Mouse (Mus musculus): Measurements from ENCODE around the gene Celf2. TPM values are rescaled to one million over a fixed set of nuclear protein-coding genes. Genes with fewer than 3 reads are reported as not detected.

Celf2 gene
- total RNA-seq, 1 experiment from 2014 or later: 180 TPM

DNA sequence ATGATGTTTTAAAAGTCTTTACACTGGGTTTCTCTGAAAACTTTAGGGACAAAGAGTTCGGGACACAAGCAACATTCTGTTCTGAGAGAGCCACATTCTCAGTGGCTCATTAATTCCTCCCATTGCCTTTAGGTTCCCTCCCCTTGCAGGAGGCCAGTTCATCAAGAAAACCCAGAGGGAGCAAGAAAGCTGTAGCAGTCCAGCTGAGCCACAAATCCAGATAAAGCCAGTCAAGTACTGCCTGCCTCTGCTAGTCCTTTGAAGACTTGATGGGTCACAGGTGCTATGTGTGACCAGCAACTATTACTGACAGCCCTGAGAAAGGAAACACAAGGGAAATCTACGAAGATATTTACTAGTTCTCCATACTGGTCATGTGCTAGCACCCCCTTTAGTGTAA is 681.8 kb downstream of the Celf2 start:
- ATAC-seq (replicated peaks in 1 of 2; ENCODE audit: insufficient read depth in 1 of 2, low FRiP score in 2 of 2, low TSS enrichment in 1 of 2, low read depth in 1 of 2, poor library complexity in 2 of 2, severe bottlenecking in 2 of 2): no peak

DNA sequence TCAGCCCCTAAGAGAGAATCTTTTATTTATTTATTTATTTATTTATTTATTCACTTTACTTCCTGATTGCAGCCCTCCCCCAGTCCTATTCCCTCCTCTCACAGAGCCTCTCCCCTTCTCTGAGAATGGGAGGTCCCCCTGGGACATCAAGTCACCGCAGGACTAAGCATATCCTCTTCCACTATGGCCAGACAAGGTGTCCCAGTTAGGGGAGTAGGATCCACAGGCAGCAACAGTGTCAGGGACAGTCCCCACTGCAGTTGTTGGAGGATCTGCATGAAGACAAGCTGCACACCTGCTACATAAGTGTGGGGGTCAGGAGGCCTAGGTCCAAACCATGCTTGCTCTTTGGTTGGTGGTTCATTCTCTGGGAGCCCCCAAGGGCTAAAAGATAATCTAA is 686.3 kb downstream of the Celf2 start:
- no peak for ATAC-seq (replicated peaks in 1 of 2; ENCODE audit: insufficient read depth in 1 of 2, low FRiP score in 2 of 2, low TSS enrichment in 1 of 2, low read depth in 1 of 2, poor library complexity in 2 of 2, severe bottlenecking in 2 of 2)

DNA sequence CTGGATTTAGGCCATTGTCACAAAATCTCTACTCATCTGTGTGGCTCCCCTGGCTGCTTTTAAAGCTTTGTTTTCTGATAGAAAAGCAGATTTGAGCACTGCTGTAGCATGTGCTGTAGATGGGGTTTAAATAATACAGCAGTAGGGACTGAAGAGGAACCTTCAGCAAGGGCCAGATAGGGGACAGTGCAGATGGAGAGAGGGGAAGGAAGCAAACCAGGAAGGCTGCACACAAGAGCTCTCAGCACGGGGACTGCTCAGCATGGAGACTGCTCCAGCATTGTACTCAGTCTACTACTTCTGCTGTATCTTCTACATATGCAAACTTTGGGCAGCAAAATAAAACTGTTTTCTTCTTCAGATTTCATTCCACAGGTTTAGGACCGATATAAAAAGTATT is 687.8 kb downstream of the Celf2 start:
- peak; percentile 71 to 89 for ATAC-seq (replicated peaks in 1 of 2; ENCODE audit: insufficient read depth in 1 of 2, low FRiP score in 2 of 2, low TSS enrichment in 1 of 2, low read depth in 1 of 2, poor library complexity in 2 of 2, severe bottlenecking in 2 of 2)

DNA sequence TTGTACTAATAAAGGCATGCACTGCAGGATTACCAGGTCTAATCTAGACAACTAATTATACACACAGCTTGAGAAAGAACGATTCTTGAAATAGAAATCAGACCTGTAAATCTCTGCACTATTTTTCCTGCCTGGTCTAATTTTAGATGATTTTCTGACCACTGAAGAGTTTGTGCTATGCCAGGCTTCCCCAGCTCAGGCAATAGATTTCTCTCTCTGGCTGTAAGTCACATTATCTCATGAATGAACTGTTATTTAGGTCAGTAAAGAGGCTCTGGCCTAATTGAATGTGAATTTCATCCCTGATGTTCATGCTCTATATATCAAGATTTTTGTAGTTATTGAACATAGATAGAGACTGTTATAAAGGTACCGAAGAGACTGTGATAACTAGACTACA is 694.1 kb downstream of the Celf2 start:
- ATAC-seq (replicated peaks in 1 of 2; ENCODE audit: insufficient read depth in 1 of 2, low FRiP score in 2 of 2, low TSS enrichment in 1 of 2, low read depth in 1 of 2, poor library complexity in 2 of 2, severe bottlenecking in 2 of 2): no peak

DNA sequence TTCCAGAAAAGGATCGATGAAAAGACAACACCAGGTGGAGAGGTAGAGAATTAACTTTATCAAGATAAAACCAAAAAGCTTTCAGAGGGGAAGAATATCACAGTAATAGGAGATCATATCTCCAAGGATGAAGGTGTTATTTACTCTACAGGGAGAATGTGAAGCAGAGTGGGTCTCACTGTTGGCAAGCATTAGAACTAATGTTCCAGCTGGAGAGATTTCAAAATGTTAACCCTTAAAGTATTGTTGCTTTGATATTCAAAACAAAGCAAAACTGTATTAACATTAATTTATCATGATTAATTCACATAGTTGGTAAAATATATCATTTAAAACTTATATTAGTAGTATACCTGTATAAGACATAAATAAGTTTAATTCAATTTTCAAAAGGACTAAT is 700.6 kb downstream of the Celf2 start:
- ATAC-seq (replicated peaks in 1 of 2; ENCODE audit: insufficient read depth in 1 of 2, low FRiP score in 2 of 2, low TSS enrichment in 1 of 2, low read depth in 1 of 2, poor library complexity in 2 of 2, severe bottlenecking in 2 of 2): no peak

DNA sequence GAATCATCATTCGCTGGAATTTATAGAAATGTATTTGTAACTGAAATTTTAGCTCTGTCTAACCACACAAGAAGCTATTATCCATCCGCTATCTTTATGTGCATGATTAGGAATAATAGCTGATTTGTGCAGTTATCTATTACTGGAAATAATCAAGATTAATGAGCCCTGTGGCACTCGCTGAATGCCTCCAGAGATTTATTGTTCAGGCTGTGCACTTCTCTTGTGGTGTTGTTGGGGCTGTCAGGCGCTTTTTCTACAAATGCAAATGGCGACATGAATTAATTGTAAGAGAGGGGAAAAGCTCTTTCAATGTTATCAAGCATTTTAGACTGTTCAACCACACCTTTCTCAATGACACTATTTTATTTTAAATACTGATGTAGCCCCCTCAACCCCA is 712.6 kb downstream of the Celf2 start:
- no peak for ATAC-seq (replicated peaks in 1 of 2; ENCODE audit: insufficient read depth in 1 of 2, low FRiP score in 2 of 2, low TSS enrichment in 1 of 2, low read depth in 1 of 2, poor library complexity in 2 of 2, severe bottlenecking in 2 of 2)

DNA sequence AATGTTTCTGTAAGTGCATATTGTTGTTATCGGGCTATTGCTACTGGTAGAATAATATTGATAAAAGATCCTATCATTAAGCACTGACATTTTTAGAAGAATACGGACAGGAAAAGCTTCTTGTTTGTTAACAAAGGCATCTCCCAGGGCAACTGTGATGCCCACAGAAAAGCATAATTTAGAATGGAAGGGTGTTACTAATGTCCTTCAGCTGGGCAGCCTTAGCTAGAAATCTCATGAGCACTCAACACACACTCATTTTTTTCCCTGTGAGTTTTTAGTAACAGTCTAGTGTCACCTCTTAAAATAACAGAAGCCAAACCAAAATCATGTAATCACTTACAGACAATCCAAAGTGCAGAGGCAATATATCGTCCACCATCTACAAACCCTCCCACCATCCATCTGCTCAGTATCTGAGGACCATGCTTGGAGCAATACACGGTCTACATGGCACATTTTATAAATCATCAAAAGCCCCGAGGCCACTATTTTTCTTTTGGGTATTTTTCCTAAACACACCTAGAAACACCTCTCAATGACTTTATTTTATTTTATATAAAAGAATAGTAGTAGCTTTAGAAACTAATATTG is 713.3 kb downstream of the Celf2 start:
- ATAC-seq (replicated peaks in 1 of 2; ENCODE audit: insufficient read depth in 1 of 2, low FRiP score in 2 of 2, low TSS enrichment in 1 of 2, low read depth in 1 of 2, poor library complexity in 2 of 2, severe bottlenecking in 2 of 2): no peak

DNA sequence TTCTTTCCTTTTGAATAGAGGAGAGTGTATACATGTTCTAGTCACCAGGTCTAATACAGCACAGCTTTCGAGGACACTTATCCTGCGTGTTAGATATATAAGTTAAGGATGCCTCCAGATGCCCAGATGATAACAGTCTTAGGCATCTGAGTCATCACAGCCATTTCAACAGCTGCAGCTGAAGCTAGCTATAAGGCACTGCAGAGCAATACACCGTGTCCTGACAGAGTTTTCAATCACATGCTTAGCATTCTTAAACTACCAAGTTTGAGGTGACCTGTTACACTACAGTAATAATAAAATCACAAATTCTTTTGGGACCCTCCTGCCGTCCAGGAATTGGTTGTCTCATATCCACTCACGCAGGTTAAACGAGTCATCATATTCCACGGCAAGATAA is 714.5 kb downstream of the Celf2 start:
- ATAC-seq (replicated peaks in 1 of 2; ENCODE audit: insufficient read depth in 1 of 2, low FRiP score in 2 of 2, low TSS enrichment in 1 of 2, low read depth in 1 of 2, poor library complexity in 2 of 2, severe bottlenecking in 2 of 2): no peak

DNA sequence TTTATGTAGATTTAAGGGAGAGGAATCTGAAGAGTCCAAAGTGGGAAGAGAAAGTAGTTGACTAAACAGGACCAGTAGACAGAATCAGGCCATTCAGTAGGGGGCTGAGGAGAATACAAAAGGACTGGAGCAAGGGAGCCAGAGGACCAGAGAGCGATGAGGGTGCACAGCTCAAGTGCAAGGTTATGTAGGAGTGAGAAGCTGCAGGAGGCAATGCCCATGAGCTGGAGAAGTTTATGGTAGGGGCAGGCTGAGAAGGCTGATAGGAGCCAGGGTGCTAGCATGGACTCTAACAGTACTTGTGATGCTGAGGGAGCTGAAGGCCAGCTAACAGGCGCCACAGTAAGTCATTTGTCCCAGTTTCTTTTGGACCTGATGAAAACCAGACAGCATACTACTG is 718.5 kb downstream of the Celf2 start:
- no peak for ATAC-seq (replicated peaks in 1 of 2; ENCODE audit: insufficient read depth in 1 of 2, low FRiP score in 2 of 2, low TSS enrichment in 1 of 2, low read depth in 1 of 2, poor library complexity in 2 of 2, severe bottlenecking in 2 of 2)

DNA sequence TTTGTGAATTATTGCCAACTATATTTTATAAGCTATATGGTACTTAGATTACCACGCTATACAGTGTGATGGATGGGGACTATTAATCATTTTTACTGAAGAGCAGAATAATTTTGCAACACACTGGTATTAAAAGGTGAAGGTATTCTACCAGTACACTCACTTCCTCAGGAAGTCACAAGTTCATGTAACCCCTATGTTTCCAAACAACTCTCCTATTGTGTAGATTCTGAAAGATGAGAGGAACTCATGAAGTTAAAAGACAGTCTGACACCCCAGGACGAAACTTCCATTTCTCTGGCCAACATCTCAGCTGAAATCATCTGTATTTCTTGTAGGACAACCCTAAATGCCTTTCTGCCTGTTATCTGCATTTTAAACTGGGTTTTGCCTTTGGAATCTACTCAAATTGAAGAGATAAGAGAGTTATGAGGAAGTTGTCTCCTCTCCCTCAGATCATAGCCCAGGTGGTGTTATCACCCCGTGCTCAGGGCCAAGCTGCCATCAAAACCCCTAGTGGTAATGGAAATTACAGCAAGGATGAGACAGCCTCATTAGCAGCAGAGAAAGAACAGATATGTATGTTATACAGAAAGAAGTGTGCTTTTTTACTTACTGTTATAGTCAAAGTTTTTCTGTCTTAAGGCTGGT is 722.7 kb downstream of the Celf2 start:
- ATAC-seq (replicated peaks in 1 of 2; ENCODE audit: insufficient read depth in 1 of 2, low FRiP score in 2 of 2, low TSS enrichment in 1 of 2, low read depth in 1 of 2, poor library complexity in 2 of 2, severe bottlenecking in 2 of 2): peak; percentile 67 to 82

DNA sequence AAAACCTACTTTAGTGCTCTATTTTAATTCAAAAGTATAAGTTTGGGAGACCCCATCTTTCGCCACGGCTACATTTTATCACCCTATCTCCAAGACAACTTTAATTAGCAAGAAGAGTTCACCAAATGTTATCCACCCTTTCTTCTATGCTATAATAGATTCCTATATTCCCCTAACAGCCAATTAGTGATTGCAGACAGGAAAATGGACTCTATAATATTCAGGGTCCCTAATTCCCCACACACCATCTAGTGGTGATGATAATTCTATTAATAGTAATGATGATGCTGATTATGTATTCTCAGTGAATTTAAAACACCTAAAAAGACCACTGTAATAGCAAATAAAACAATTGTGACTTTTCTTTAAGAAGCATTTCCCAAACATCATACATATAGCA is 739.1 kb downstream of the Celf2 start:
- ATAC-seq (replicated peaks in 1 of 2; ENCODE audit: insufficient read depth in 1 of 2, low FRiP score in 2 of 2, low TSS enrichment in 1 of 2, low read depth in 1 of 2, poor library complexity in 2 of 2, severe bottlenecking in 2 of 2): no peak

DNA sequence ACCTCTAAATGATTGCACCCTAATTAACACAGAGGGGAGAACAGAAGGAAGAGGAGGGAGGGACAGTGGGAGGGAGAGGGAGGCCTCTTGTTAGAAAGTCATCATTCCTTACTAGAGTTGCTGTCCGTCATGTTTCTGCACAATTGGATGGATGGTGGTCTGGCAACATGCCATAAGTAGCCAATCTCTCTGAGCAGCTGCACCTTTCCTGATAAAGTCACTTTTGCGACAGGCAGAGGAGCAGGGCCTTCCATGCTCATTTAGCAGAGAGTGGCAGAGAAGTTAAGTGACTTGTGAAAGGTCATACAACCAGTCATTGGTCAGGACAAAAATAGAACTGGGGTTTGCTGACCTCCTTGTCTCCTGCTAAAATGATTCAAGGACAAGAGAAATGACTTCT is 747.0 kb downstream of the Celf2 start:
- 0 out of 4 replicates have a peak, but pooled peaks of 1 of the 2 experiments have one; percentile 12 for ATAC-seq (replicated peaks in 1 of 2; ENCODE audit: insufficient read depth in 1 of 2, low FRiP score in 2 of 2, low TSS enrichment in 1 of 2, low read depth in 1 of 2, poor library complexity in 2 of 2, severe bottlenecking in 2 of 2)

DNA sequence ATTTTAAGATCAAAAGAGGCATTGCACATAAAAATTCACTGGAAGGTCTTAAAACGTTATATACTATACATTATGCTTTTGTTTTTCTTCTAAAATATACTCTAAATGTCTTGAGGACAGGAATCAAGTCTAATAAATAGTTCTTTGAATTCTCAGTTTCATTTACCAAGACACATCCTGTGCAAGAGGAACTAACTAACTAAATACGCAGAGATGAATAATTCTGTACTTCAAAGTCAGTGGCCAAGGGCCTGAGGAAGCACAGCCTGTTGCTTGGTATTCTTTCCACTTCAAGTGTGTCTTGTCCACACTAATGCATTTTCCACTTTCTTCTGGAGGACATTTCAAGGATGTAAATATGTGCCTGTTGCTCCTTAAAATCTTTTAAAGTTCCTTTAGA is 766.2 kb downstream of the Celf2 start:
- ATAC-seq (replicated peaks in 1 of 2; ENCODE audit: insufficient read depth in 1 of 2, low FRiP score in 2 of 2, low TSS enrichment in 1 of 2, low read depth in 1 of 2, poor library complexity in 2 of 2, severe bottlenecking in 2 of 2): no peak

DNA sequence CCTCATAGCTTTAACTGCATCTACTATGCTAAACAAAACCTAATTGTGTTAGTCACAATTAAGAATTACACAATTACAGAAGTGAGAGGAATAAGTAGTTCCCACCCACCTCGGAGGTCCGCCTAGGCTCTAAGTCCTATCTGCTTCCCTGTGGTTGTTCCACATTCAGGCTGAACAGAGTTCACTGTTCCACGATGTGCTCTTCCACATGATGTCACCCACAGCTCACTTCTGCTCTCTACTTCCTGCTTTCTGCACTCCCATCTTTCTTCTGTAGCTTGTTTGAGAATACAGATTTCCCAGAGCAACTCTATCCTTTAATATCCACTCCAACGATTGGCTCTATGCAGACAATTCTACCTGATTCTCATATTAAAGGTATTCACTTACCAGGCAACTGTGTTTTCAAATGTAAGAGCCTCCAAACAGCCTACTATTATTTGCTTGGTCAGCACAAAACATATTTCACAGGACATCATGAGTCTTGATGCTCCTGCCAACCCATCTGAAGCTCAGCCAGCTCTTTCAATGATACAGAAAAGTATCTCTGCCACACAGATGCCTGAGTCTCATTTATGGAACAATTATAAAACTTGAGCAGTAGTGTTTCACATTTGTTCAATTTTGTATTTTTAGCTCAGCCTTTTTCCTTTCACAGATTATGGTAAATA is 769.2 kb downstream of the Celf2 start:
- ATAC-seq (replicated peaks in 1 of 2; ENCODE audit: insufficient read depth in 1 of 2, low FRiP score in 2 of 2, low TSS enrichment in 1 of 2, low read depth in 1 of 2, poor library complexity in 2 of 2, severe bottlenecking in 2 of 2): peak; percentile 62; a peak in 2 of 4 replicates

DNA sequence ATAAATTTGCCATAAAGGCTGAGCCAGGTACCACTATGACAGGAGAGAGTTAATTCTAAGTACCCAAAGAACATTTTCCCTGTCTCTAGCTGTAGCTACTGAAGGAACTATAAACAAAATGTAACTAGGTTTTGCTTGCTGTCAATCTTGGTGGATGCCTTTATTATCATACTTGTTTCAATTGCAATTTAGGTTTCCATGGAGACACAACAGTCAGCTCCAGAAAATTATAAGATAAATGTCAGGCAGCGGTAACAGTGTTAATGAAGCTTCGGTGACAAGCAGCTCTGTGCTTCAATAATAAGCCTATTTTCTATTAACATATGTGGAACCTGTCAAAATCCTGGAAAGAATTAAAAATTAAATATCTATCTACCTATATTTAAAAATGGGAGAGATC is 777.3 kb downstream of the Celf2 start:
- no peak for ATAC-seq (replicated peaks in 1 of 2; ENCODE audit: insufficient read depth in 1 of 2, low FRiP score in 2 of 2, low TSS enrichment in 1 of 2, low read depth in 1 of 2, poor library complexity in 2 of 2, severe bottlenecking in 2 of 2)

DNA sequence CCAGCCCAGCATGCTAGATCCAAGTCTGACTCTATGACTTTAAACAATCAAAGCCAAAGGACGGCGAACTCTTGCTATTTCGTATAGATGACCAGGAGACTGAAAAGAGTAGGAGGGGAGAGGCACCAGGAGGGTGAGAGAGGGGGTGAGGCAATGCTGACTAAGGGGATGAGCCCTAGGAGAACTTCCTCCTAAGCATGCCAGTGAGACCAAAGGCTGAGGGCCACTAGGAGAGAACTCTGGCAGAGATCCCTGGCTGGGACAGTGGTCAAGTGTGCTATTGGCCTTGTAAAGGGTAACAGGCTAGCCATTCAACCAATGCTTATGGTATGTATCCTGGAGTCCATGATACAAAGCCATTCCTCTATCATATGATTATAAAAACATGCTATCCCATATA is 778.5 kb downstream of the Celf2 start:
- ATAC-seq (replicated peaks in 1 of 2; ENCODE audit: insufficient read depth in 1 of 2, low FRiP score in 2 of 2, low TSS enrichment in 1 of 2, low read depth in 1 of 2, poor library complexity in 2 of 2, severe bottlenecking in 2 of 2): 0 out of 4 replicates have a peak, but pooled peaks of 1 of the 2 experiments have one; percentile 40

DNA sequence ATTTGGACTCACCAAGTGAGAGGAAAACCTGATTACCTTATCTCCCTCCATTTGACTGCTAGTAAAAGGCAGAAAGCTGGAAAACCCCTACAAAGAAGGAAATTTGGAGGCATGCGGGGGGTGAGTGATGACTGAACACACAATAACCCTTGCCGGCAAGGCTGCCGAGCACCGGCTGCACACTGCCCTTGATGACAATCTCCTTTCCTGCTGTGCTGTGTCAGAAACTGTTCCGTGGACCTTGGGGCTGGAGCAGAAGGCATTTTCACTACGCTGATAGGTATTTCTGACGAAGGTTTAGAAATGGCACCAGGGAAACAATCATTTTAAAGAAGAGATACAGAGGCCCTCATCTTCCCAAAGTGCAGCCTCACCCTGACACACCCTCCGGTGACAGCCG is 779.4 kb downstream of the Celf2 start:
- ATAC-seq (replicated peaks in 1 of 2; ENCODE audit: insufficient read depth in 1 of 2, low FRiP score in 2 of 2, low TSS enrichment in 1 of 2, low read depth in 1 of 2, poor library complexity in 2 of 2, severe bottlenecking in 2 of 2): peak in 1 of 2 experiments; percentile 63; a peak in 2 of 4 replicates

DNA sequence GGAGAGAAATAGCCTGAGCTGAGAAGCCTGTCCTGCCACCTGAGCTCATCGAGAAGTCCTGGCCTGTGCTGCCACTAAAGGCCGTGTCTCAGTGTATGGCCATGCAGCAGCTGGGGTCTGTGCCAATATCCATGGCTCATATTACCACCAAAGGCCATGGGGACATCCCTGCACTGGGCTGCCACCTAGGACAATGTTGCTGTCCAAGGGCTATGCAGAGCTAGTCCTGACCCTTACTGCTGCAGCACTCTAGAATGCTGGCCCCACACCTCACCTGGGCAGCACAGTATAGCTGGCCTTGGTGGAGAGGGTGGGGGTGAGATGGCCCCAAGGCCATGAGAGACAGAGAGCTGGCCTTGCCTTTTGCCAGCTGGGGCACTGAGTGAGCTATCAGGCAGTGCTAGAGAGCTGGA is 780.5 kb downstream of the Celf2 start:
- ATAC-seq (replicated peaks in 1 of 2; ENCODE audit: insufficient read depth in 1 of 2, low FRiP score in 2 of 2, low TSS enrichment in 1 of 2, low read depth in 1 of 2, poor library complexity in 2 of 2, severe bottlenecking in 2 of 2): no peak; a peak in 1 of 4 replicates

DNA sequence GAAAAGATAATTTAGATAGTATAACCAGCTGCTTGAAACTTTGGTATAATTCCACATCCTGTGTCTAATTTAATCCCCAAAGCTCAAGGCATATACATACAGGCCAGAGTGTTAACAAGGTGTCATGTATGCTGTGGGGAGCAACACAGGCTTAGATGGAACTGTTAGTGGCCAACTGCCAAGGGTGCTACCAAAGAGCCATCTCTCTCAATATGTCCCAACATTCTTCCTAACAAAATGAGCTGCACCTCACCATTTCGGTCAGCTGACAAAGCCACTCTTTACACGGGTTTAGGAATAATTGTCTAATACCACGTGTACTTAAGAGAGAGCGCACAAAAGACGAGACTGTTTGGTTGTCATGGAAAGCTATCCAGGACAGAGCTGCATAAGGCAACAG is 782.0 kb downstream of the Celf2 start:
- no peak for ATAC-seq (replicated peaks in 1 of 2; ENCODE audit: insufficient read depth in 1 of 2, low FRiP score in 2 of 2, low TSS enrichment in 1 of 2, low read depth in 1 of 2, poor library complexity in 2 of 2, severe bottlenecking in 2 of 2)
